Mouse (Mus musculus) spleen, adult 2 months (tissue): ENCODE data around the gene Edem2. TPM values are rescaled to one million over a fixed set of nuclear protein-coding genes. Genes with fewer than 3 reads are reported as not detected.
"Not testable (repeated sequence)": the region's sequence is repeated elsewhere in the genome, so short reads cannot be mapped to it uniquely, and the experiment has no call there.

Experiments used
- DNase-seq, 2 experiments: peaks; one replicate each; pipeline versions ENCODE4 v3.0.0 to v3.0.0-alpha.2; 2012 to 2021; ENCODE audit warnings: low spot score in 2 of 2, low read depth in 1 of 2
- H3K27ac ChIP-seq: fragments of 200-500 bp; 2 replicates; pipeline ENCODE4 v1.5.1; 2012; ENCODE audit warnings: low read length, inconsistent platforms; ENCODE audit not compliant: insufficient read depth
- H3K27me3 ChIP-seq: fragments of 200-500 bp; 2 replicates; pipeline ENCODE4 v1.6.1; 2012; ENCODE audit warnings: mild to moderate bottlenecking, moderate library complexity, low read length, inconsistent platforms; ENCODE audit not compliant: control insufficient read depth, insufficient read depth
- H3K36me3 ChIP-seq: fragments of 200-500 bp; 2 replicates; pipeline ENCODE4 v1.6.1; 2012; ENCODE audit warnings: mild to moderate bottlenecking, low read length, inconsistent platforms; ENCODE audit not compliant: control insufficient read depth, insufficient read depth
- H3K4me1 ChIP-seq: fragments of 200-500 bp; 2 replicates; pipeline ENCODE4 v1.6.1; 2011; ENCODE audit warnings: inconsistent platforms; ENCODE audit not compliant: control insufficient read depth, insufficient read depth, insufficient read length
- H3K4me3 ChIP-seq: fragments of 200-500 bp; 2 replicates; pipeline ENCODE4 v1.5.1; 2011; ENCODE audit warnings: mild to moderate bottlenecking, inconsistent platforms; ENCODE audit not compliant: insufficient read depth, insufficient read length; ENCODE audit errors: extremely low read depth
- CTCF ChIP-seq: fragments of 200-500 bp; IDR thresholded peaks from 2 replicates; pipeline ENCODE4 v1.5.1; 2011; ENCODE audit warnings: mild to moderate bottlenecking, inconsistent platforms; ENCODE audit not compliant: insufficient read depth, insufficient read length, insufficient replicate concordance; ENCODE audit errors: extremely low read depth
- POLR2A ChIP-seq: fragments of 200-500 bp; IDR thresholded peaks from 2 replicates; pipeline ENCODE4 v1.6.1; 2011; ENCODE audit warnings: low read depth, low read length, inconsistent platforms
- WGBS: fragments of 180-500 bp; shearing (Covaris S2); methylation state at CpG from one replicate; pipeline ENCODE4 v1.1.7; 2018; 5-methylcytosine and 5-hydroxymethylcytosine counted together
- polyA plus RNA-seq: library from polyadenylated mRNA; depleted of rRNA; stranded (reverse); fragments of >200 nt; gene quantifications from 2 replicates; pipeline ENCODE4 v1.2.3, GENCODE M21; 2012

The Edem2 gene
- polyA plus RNA-seq, 1 experiment = 70.8 TPM

DNA sequence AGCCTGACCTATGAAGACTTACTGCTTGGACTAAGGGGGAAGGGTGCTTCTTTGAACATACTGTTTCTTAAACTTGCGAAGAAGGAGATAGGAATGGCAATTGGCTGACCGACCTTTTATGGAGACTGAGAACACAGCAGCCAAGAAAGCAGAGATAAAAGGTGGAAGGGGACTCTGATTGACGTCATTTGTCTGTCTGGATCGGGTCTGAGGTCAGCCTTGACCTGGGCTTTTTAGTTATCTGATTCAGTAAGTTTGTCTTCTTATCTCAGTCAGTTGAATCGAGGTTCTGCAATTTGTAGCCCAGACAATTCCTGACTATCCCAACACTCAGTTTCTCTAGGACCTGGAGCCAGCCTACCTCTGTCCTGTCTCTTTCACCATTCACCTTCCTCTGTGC lies 5.2 kb downstream of the Edem2 start:
- H3K4me3 ChIP-seq = no peak overlapping the region
- WGBS = 77% methylated on average over 5 of the region's 5 CpGs
- no peak for TF ChIP-seq POLR2A
- TF ChIP-seq CTCF = no peak
- H3K27me3 ChIP-seq = no peaks in the 10 kb centered on the region
- H3K36me3 ChIP-seq = peaks cover 4% of the 10 kb centered on the region
- no peak overlapping the region for H3K27ac ChIP-seq
- no peak for DNase-seq
- H3K4me1 ChIP-seq = peaks cover 7% of the 10 kb centered on the region; the same call in 1 of the 2 replicates

DNA sequence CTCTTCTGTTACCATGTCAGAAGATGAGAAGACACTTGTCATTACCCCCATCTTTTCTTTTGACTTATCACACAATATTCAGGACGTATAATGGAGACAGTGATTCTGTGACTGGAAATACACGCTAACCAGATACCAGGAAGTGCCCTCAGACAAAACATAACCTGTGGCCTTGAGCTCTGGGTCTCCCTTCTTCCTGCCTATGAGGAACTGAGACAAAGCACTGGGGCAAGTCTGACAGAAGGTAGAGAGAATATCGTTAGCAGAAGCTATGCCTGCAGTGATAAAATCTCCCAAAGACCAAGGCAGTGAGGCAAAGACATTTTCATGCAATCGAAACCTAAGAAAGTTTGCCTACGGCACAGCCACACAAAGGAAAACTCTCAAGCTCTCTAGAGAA lies 8.7 kb downstream of the Edem2 start:
- peak; percentile 12 to 14 for DNase-seq
- peaks cover 15% of the 10 kb centered on the region for H3K36me3 ChIP-seq

DNA sequence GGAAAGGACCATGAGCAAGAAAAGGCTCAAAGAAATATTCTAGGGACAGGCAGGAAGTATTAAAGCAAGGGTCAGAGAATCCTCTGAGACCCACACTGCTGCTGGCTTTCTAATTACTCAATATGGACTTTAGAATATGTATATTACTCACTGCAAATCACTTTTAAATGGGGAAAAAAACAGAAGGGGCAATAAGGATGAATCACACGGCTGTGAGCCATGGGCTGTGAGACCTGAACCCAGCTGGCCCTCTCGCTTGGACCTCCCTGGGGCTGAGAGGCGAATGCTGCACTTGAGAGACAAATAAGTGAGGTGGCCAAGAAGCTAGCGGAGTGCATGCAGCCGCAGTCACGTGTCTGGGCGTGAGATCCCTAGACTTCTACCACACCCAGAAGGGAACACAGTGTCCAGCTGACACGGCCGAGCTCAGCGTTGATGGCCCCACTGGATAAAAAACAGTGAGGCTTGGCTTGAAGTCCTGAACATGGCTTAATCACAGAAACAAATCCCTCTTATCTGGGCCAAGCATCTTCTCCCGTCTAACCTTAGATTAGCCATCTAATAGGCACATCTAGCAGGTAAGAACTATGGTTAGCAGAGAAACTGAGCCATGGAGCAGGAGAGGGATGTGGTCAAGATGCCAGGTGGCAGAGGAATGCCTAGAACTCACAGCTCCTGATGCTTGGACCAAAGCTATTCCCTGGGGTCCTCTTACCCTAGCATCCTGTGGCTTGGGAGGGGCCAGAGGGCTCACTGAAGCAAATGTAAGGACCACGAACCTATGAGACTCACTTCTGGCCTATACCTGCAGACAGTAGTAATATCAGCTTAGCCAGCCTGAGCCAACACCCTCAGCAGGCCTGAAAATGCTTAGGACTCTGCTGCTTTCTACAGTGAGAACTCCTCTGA lies 11.9 kb downstream of the Edem2 start:
- peaks cover 29% of the 10 kb centered on the region for H3K36me3 ChIP-seq
- WGBS = 86% methylated on average over 12 of the region's 12 CpGs

More for the DNA sequence above, 8.7 kb downstream of the Edem2 start:
- H3K27me3 ChIP-seq = no peaks in the 10 kb centered on the region
- H3K4me1 ChIP-seq = 0 out of 2 replicates have a peak, but pooled peaks cover 5% of the 10 kb centered on the region
- TF ChIP-seq POLR2A (no peak), CTCF (no peak)
- no peak overlapping the region for H3K4me3 ChIP-seq
- 33% methylated on average over 5 of the region's 5 CpGs for WGBS
- H3K27ac ChIP-seq = peak overlapping the region; percentile 52; the same call in 1 of the 2 replicates

DNA sequence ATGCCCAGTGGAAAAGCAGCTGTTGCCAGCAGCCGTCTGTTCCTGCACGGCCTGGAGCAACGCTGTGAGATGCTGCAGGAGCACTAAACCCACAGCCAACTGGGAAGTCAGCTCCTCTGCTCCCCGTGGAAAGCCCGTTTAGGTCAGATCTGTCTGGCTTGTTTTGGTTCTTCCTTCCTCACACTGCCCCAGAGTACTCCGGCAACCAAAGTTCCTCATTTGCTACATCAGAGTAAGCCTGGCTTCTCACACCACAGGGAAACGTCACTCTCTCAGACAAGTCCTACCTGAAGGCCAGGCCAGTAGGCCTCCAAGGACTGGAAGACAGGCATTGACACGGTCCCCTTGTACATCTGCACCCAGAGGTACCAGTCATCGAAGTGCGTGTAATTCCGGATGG lies 18.7 kb downstream of the Edem2 start:
- DNase-seq = no peak
- WGBS = 57% methylated on average over 11 of the region's 11 CpGs
- Histone ChIP-seq H3K4me1 (no peaks in the 10 kb centered on the region), H3K27ac (no peak overlapping the region), H3K4me3 (no peak overlapping the region), H3K27me3 (no peaks in the 10 kb centered on the region), H3K36me3 (peaks cover 40% of the 10 kb centered on the region)
- no peak for TF ChIP-seq POLR2A

More for the DNA sequence above, 11.9 kb downstream of the Edem2 start:
- DNase-seq = no peak
- Histone ChIP-seq H3K27me3 (no peaks in the 10 kb centered on the region), H3K4me1 (0 out of 2 replicates have a peak, but pooled peaks cover 5% of the 10 kb centered on the region), H3K27ac (no peak overlapping the region), H3K4me3 (no peak overlapping the region)
- no peak for TF ChIP-seq POLR2A
- no peak for TF ChIP-seq CTCF

DNA sequence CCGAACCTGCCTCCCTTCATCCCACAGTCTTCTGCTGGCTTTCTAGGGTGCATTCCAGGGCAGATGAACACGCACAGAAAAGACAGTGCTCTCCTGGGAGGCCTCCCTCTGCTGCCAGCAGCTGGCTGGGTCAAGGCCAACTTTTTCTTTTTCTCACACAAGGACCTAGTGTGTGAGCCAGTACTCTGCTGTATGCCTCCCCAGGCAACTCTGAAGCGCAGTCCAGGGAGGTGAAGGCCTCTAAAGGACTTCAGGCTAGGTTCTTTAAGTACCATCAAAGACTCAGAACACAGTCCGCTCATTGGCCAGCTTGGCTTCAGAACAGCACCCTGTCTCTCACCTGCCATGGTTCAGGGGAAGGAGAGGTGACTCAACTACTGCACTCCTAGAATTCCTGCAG lies 22.0 kb downstream of the Edem2 start:
- Histone ChIP-seq H3K4me3 (no peak overlapping the region), H3K4me1 (no peaks in the 10 kb centered on the region), H3K27me3 (no peaks in the 10 kb centered on the region), H3K36me3 (peaks cover 35% of the 10 kb centered on the region), H3K27ac (no peak overlapping the region)
- DNase-seq = no peak
- 90% methylated on average over 4 of the region's 4 CpGs for WGBS
- TF ChIP-seq POLR2A (no peak), CTCF (no peak)

DNA sequence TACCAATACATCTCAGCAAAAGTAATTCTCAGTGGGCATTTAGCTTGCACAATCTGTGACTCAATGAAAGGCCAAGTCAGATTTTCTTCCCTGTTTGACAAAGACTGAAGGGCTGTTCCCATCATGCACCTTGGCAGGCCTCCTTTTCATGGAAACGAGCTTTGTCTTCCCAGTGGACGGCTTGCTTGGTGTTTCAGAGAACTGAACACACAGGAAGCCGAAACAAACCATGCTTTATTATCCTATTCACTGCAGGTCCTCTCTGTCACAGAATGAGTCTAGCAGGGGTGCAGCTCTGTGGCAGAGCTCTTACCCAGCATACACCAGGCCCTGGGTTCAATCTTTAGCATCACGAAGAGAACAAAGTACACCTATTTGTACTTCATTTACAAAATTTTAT lies 25.6 kb downstream of the Edem2 start:
- Histone ChIP-seq H3K27me3 (no peaks in the 10 kb centered on the region), H3K4me1 (no peaks in the 10 kb centered on the region), H3K27ac (no peak overlapping the region), H3K36me3 (peaks cover 25% of the 10 kb centered on the region), H3K4me3 (no peak overlapping the region)
- DNase-seq = no peak
- TF ChIP-seq POLR2A = no peak
- 92% methylated on average over 4 of the region's 4 CpGs for WGBS

DNA sequence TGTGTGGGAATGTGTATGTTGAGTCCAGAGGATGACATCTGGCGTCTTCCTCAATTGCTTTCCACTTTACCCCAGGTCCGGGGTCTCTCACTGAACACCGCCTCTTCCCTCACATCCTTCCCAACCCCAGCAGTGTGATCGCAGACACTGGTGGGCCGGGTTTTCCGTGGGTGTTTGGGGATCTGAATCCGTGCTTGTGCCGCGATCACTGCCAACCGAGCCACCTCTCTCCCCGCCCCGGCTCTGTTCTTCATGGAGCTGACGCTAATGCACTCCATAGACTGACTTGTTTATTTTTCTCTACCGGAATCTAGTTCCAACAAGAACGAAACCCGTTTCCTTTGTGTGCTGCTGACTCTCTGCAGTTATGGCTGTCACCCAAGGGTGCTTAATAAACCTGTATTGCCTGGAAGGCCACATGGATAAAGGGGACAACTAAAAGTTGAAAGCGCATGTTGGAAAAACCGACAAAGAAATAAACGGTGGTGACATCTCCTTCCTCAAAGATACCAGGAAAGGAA lies 27.8 kb downstream of the Edem2 start:
- WGBS = 92% methylated on average over 19 of the region's 19 CpGs
- TF ChIP-seq CTCF (no peak), POLR2A (no peak)

DNA sequence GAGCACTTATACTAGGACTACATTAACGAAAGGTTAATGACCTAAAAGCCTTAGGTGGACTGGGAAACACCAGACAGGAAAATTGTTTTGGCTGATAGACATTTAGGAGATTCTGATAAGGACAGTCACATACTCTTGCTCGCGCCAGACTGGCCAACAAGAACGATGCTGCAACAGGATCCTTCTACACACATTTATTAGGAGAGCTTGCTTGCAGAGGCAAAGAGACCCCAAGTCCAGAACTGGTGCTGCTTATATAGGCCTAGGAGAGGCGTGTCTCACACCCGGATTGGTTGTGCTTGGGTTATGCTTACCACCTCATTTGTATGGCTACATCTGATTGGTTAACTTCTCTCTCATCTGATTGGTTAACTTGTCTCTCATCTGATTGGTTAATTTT lies 30.8 kb downstream of the Edem2 start:
- 95% methylated on average over 6 of the region's 6 CpGs for WGBS
- not testable (repeated sequence) for H3K27ac ChIP-seq, DNase-seq, H3K36me3 ChIP-seq, H3K4me1 ChIP-seq, H3K4me3 ChIP-seq, H3K27me3 ChIP-seq

More for the DNA sequence above, 27.8 kb downstream of the Edem2 start:
- no peaks in the 10 kb centered on the region for H3K27me3 ChIP-seq
- no peak for DNase-seq
- H3K27ac ChIP-seq = no peak overlapping the region
- peaks cover 24% of the 10 kb centered on the region for H3K36me3 ChIP-seq
- peaks cover 3% of the 10 kb centered on the region; the same call in 1 of the 2 replicates for H3K4me1 ChIP-seq
- no peak overlapping the region for H3K4me3 ChIP-seq
